Mouse (Mus musculus): ENCODE data around the gene 4933417A18Rik.
"Not testable (repeated sequence)": the region's sequence is repeated elsewhere in the genome, so short reads cannot be mapped to it uniquely, and the experiment has no call there.

DNA sequence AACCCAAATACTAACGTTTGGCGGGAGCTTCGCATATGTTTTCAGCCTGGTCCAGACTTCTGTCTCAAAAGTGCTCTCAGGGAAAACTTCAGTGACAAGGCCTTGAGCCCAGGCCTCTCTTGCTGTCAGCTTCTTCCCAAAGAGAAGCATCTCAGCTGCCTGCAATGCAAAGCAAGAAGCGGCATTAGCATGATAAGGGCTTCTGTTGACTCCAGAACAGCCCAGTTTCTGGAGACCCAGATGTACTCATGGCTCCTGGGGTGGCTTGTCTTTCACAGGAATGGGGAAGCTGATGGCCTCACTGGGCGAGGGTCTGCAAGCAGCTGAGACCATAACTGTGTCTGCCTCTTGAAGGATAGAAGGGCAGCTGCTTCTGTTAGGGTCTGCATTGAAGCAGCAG, 54.4 kb downstream of the 4933417A18Rik start:
- TF ChIP-seq GATA1 (IDR thresholded peaks at IDR 0.05; ENCODE audit: borderline replicate concordance, low read length); FLI1 (IDR thresholded peaks at IDR 0.05; ENCODE audit: low read length): not testable (repeated sequence)
